Mouse (Mus musculus) lung, postnatal 10 days (tissue): ENCODE data around the gene Olfr180.

Experiments used
- DNase-seq: peaks from one replicate; pipeline ENCODE4 v3.0.0; 2021

The Olfr180 gene

GRCm38 (mm10) chr16:58929292-58929691, at the start of gene Olfr180:
Gene Olfr180 (minus strand): TSS chr16:58929392.
- no peak for DNase-seq

- no peak for DNase-seq
These were observed 537 bp downstream of the Olfr180 start, which contains the start of gene Olfr181 for GRCm38 (mm10) chr16:58928655-58929054. Gene Olfr181 (minus strand): TSS chr16:58928755.

- DNase-seq, result no peak
These were observed 37.2 kb downstream of the Olfr180 start, which contains the start of gene Olfr178 for GRCm38 (mm10) chr16:58891963-58892362. Gene Olfr178 (minus strand): TSS chr16:58892063.

- no peak for DNase-seq
These were observed 44.8 kb downstream of the Olfr180 start for GRCm38 (mm10) chr16:58884416-58884815.

GRCm38 (mm10) chr16:58874668-58875067, 54.5 kb downstream of the Olfr180 start, which contains the start of gene Olfr177:
Gene Olfr177 (minus strand): TSS chr16:58874768.
- no peak for DNase-seq
